Mouse (Mus musculus) T-helper 17 cell (primary cell): Measurements from ENCODE around the gene Gm20388.

Experiments used
- in situ Hi-C, 2 experiments: fragments of 300-600 bp; cut with MboI, MseI; formaldehyde crosslinking; loops; 1 replicate in 1 of 2; 2 replicates in 1 of 2; pipeline ENCODE4 v1.15.1; 2025; ENCODE audit warnings: high pct_unique_total_duplicates in 2 of 2

Gene Gm20388

DNA sequence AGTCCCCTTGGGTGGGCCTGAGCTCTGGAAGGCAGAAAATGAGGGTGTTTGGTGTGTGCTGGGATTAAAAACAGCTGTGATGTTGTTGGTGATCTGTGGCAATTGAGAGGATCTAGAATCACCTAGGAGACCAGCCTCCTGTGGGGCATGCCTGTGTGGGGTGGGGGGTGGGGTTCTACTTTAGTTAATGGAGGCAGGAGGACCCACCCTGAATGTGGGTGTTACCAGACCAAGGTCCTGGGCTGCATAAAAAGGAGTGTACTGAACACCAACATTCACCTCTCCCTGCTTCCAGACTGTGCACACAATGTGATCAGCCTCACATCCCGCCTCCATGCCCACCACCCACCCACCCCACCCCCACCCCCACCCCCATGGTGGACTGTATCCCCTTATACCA lies 518.5 kb downstream of the Gm20388 start:
- in situ Hi-C loops, result no loop called here

DNA sequence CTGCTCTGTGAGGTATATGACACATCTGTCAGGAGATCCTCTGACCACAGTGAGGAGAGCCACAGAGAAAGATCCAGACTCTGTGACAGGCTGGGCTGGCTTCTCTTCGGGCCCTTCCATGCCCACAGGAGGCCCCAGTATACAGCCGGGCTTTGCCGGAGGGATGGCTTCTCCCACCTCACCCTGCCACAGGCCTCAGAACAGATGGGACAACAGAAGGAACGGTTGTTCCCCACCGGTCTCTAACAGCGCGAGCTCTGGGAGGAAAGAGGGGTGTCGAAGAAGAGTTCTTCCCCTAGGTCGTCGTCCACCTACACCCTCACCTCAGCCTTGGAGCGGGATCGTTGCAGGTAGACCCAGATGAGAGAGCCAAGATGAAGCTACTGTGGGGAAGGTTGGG lies 520.4 kb downstream of the Gm20388 start:
- in situ Hi-C loops, result no loop called here

- in situ Hi-C loops, result no loop called here
These were observed 521.8 kb downstream of the Gm20388 start for GRCm38 (mm10) chr8:120432438-120432837.

DNA sequence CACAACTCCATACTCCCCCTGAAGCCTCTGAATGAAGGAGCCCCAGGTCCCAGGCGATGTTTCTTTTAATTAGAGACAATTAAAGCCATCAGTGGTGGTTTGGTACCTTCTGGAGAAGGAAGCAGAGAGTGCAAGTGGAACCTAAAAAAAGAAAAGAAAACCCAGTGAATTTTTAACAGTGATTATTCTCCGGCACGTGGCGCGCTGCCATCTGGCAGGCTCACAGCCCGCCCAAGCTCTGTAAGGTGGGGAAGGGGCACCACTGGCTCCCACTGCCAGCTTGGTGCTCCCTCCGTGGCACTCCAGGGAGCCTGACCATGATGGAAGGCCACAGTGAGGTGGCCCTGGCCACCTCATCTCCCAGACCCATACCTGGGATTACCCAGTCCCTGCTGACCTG lies 522.5 kb downstream of the Gm20388 start:
- in situ Hi-C loops, result no loop called here

DNA sequence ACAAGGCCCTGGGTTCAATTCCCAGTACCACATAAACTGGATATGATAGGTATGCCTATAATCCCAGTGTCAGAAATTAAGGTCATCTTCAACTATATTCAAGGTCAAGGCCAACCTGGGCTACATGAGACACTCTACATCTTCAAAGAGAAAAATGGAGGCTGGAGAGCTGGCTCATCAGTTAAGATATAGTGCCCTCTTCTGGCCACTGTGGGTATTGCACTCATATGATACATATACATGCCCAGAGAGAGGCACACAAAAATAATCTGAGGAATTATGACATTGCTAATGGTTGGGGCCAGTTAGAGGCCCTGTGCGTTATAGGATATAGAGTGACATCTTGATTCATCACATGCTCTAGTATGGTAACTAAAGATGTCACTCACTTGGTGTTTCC lies 523.1 kb downstream of the Gm20388 start:
- in situ Hi-C loops, result no loop called here

DNA sequence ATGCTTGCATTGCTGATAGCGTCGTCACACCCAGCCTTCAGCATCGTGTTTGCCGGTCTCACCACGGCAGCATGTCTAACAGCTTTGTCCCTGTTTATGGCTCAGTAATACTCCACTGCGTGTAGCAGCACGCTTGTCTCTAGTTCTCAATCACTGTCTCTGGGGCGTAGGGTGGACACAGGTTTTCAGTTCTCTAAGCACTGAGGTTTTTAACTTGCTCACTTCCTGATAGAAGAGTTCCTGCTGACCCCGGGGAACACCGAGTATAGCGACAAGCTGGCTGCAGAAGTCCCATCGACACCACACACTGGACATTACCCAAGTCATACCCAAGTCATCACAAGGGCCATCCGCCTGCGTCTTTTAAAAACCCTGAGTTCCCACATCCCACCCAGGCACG lies 525.1 kb downstream of the Gm20388 start:
- in situ Hi-C loops, result no loop called here

- in situ Hi-C loops, result no loop called here
These were observed 525.9 kb downstream of the Gm20388 start for GRCm38 (mm10) chr8:120436491-120437030.

DNA sequence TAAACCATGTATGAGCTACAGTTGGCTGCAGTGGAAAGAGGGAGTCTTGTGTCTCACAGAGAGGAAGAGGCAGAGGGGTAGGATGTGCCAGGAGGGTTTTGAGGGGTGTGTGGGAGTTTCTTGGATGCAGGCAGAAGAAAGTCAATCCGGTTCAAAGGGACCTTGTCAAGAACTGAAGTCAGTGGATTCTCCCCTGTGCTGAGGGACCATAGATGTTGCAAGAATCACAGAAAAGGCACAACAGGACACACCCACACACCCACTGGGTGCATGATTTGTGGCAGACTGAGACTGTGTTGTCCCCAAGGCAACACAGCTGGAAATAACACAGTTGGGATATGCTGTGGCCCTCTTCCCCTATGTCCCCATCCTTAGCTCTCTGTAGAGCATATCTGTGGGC lies 526.6 kb downstream of the Gm20388 start:
- in situ Hi-C loops, result no loop called here

GRCm38 (mm10) chr8:120437666-120438395 lies 527.2 kb downstream of the Gm20388 start:
- in situ Hi-C loops, result no loop called here

DNA sequence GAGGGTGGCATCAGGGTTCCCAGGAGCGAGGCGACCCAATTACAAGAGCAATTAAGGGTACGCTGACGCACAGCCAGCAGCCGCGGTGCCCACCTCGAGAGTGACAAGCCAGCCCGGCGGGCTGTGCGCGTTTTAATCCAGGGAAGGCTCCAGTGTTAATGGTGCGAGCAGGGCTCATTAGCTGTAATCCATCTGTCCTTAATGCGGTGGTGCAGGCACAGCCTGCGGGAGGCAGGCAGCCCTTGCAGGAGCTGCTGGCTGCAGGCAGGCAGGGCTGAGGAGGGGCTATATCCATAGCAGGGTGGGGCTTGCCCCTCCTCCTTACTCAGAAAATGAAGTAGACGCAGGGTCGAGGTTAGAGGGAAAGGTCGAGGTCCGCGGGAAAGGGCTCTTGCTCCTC lies 528.7 kb downstream of the Gm20388 start:
- in situ Hi-C loops, result no loop called here

GRCm38 (mm10) chr8:120440739-120441138 lies 530.1 kb downstream of the Gm20388 start:
- in situ Hi-C loops, result no loop called here

DNA sequence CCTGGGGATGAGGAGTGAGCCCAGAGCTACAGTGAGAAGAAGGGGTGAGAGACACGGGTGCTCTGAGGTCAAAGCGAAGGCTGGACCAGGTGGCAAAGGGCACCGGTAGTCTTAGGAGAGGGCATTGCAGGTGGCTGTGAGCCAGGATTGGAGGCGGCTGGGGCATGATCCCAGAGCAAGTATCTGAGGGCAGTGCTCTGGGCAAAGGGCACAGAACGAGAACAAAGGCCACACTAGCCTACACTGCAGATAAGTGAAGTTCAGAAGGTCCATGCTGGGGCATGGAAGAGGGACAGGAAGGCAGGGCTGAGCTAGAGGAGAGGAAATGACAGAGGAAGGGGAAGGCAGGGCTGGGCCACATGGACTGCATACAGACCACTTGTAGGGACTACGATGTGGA lies 531.0 kb downstream of the Gm20388 start:
- in situ Hi-C loops, result no loop called here

DNA sequence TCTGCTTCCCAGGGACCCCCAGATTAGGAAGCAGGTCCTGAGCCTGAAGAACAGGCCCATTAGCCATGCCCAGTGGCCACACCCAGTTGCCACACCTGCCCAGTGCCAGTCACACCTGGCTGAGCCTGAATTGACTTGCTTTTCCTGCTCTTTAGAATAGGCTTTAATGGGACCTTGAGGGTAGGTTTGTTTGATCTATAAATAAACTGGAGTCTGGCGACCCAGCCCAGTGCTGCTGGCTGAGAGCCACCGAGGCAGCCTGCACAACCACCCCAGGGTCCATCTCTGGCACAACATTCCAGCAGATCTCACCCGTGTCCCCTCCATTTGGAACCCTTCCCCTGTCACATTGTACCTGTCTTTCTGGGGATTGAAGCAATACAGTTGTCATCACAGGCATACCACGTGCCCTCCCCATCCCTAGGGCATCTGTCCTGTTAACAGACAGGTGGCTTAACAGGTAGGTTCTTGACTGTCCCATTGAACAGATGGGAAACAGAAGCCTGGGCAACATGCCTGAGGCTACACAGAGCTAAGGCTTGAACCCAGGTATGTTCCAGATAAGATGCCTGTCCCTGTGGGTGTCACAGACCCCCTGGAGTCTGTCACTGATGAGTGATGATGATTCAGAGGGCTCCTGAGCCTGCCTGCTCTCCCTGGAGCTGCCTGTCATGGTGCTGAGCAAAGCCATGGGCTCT lies 531.8 kb downstream of the Gm20388 start:
- in situ Hi-C loops, result no loop called here

GRCm38 (mm10) chr8:120445249-120445648 lies 534.6 kb downstream of the Gm20388 start:
- in situ Hi-C loops, result no loop called here

DNA sequence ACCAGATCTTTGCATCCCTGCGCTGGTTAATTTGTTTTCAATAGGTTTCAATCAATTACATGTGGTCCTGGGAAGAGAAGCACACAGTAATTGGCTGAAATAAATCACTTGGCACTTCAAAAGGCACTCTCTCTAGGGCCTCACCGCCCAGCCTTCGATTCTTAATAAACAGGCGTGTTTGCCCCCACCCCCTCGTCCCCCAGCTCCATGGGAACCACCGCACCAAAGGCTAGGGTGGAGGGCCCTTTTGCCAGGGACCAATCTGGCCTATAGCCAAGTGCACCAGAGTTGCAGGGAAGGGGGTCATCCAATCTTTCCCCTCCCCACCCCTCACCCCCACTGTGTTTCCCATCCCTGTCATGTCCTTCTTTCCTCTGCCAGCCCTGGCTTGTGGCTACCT lies 537.5 kb downstream of the Gm20388 start:
- in situ Hi-C loops, result no loop called here

DNA sequence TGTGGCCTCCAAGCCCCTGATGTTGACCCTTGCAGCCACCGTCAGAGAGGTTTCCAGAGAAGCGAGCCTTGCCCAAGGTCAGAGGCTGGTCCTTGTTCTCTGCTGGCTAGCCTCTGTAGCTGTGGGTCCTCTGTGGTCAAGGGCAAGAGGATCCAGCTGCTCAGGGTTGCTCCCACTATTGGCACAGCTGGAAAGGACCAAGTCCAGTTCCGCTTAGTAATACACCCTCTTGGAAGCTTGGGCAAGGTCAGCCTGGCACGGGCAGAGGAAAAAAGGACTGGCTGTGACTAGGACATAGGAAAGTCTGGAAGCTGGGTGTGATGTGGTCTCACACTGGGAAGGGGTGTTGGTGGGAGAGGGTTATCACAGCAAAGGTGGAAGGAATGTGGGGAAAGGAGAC lies 538.5 kb downstream of the Gm20388 start:
- in situ Hi-C loops, result no loop called here

- in situ Hi-C loops, result no loop called here
These were observed 539.0 kb downstream of the Gm20388 start for GRCm38 (mm10) chr8:120449608-120450031.

DNA sequence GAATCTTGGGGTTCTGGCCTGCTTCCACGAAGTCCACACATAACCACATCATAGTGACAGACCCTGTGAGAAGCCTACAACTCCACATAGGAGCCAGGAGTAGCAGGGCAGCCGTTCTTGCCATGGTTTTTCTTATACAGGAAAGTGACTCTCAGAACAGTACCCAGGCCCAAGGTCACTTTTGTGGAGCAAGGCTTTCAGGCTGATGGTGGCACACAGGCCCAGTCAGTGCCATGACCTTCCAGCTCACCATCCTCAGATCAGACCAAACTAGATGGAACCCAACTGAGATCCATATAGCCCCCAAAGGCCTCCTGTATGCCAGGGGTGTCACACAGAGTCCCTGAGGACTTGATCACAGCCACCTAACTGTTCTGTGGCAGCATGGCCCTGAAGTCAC lies 541.5 kb downstream of the Gm20388 start:
- in situ Hi-C loops, result no loop called here

DNA sequence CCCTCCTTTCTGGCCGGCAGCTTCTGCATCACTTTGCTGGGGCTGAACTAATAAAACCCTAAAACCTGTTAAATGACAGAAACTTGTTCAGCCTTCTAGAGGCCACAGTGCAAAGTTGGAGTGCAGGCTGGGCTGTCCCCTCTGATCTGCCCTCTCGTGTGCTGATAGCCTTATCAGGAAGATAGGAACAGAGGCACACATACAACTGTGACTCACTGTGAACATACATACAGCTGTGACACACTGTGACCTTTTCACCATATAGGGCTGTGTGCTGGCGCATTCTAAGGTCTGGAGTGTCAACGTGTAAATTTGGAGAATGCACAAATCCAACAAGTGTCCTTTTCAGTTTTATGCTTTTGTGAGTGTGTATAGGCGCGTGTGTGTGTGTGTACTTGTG lies 543.8 kb downstream of the Gm20388 start:
- in situ Hi-C loops, result no loop called here

GRCm38 (mm10) chr8:120460375-120460774 lies 549.7 kb downstream of the Gm20388 start:
- in situ Hi-C loops, result no loop called here

- in situ Hi-C loops, result no loop called here
These were observed 551.5 kb downstream of the Gm20388 start for GRCm38 (mm10) chr8:120462119-120462551.

GRCm38 (mm10) chr8:120462611-120463010 lies 552.0 kb downstream of the Gm20388 start:
- in situ Hi-C loops, result no loop called here
